Mouse (Mus musculus): Measurements from ENCODE around the gene Cav3.

GRCm38 (mm10) chr6:112499456-112499855, 40.2 kb downstream of the Cav3 start:
- TF ChIP-seq CTCF (IDR thresholded peaks at IDR 0.05; ENCODE audit: insufficient read depth, low read depth, low read length), result no peak
- TF ChIP-seq POLR2A (IDR thresholded peaks at IDR 0.05; ENCODE audit: insufficient read depth, low read depth, low read length), result no peak
